Mouse (Mus musculus): ENCODE data around the gene Coil.

Coil gene

DNA sequence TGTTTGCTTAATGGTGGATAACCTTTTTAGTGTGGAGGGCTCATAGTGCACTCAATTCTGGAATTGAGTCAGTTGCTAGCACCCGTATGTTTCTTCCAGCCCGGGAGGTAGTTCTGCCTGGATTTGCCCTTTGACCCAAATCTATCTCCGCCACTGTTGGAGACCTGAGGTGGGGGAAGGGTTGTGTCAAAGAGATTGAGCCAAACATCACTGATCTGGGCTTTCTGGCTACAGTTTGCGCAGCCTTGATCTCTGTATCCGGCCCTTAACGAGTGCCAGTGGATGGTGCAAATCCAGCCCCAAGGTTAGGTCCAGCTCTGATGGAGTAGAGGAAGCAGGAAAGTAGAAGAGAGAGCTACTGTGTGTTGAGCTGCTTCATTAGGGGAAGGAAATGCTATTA lies 33.0 kb downstream of the Coil start:
- in situ Hi-C loops (cut with MboI, MseI): loop anchor here (10.0 kb wide), 2 partner anchors 302 to 1252 kb away; partner anchors contain the start of gene Nog (in 1 of the 2)

DNA sequence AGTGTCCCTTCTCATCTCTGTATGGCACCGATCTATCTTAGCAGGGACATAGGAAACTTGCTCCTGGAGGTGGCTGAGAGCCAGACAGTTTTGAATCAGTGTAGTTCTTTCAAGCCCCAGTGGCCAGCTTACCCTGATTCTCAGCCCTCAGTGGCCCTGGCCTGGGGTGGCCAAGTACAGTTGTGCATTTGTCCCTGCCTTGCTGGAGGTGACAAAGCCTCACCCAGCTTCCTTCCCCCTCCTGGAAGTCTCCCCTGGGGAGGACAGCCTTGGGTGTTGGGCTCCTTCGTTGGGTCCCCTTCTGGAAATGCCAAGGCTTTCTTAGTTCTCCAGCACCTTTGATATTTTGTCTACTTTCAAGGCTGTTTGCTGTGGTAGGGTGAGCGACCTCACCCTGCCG lies 33.7 kb downstream of the Coil start:
- in situ Hi-C loops (cut with MboI, MseI): loop anchor here (10.0 kb wide), 2 partner anchors 301 to 1251 kb away; partner anchors contain the start of gene Nog (in 1 of the 2)

DNA sequence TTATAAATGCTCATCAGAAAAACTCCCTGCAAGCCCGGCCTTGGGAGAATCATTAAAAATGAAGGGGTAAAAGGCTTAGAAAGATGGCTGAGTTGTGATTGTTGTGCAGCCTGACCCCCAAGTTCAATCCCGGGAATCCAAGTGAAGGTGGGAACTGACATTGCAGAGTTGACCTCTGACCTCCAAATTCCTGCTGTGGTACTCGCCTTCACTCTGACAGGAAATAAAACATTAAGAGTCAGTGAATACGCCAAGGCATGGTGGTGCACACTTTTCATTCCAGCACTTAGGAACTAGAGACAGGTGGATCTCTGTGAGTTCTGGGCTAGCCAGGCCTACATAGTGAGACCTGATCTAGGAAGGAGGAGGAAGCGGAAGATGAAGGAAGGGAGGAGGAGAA lies 35.4 kb downstream of the Coil start:
- in situ Hi-C loops (cut with MboI, MseI): loop anchor here (10.0 kb wide), 2 partner anchors 299 to 1249 kb away; partner anchors contain the start of gene Nog (in 1 of the 2)

DNA sequence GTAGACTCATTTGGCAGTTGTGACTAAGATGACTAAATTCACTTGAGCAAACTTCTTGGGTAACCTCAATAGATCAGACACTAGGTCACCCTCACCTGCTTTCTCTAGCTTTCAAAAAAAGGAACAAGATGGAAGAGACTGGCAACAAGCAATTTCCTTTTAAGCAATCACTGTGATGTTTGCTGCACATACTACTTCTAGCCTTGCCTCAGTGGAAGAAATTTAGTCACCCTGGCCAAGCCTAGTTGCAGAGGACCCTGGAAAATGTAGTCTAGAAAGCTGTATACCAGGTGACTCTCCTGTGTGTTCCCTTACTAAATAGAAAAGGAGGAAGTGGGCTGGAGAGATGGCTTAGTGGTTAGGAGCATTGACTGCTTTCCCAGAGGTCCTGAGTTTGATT lies 36.4 kb downstream of the Coil start:
- in situ Hi-C loops (cut with MboI, MseI): loop anchor here (10.0 kb wide), 2 partner anchors 298 to 1248 kb away; partner anchors contain the start of gene Nog (in 1 of the 2)

DNA sequence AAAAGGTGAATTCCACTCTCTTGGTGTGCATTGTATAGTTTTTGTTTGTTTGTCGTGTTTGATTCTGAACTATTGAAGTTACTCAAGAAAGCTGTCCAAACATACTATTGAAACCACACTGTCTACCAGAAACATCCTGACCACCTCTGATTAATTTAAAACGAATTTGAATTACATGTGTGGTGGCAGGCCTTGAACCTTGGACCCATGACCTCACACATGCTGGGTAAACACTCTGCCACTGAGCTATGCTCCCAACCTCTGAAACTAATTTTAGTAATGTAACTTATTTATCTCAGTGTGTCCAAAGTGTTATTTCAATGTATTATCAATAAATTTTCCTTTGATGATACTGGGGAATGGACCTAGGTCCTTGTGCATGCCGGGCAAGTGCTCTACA lies 37.5 kb downstream of the Coil start:
- in situ Hi-C loops (cut with MboI, MseI): loop anchor here (10.0 kb wide), 2 partner anchors 297 to 1247 kb away; partner anchors contain the start of gene Nog (in 1 of the 2)

DNA sequence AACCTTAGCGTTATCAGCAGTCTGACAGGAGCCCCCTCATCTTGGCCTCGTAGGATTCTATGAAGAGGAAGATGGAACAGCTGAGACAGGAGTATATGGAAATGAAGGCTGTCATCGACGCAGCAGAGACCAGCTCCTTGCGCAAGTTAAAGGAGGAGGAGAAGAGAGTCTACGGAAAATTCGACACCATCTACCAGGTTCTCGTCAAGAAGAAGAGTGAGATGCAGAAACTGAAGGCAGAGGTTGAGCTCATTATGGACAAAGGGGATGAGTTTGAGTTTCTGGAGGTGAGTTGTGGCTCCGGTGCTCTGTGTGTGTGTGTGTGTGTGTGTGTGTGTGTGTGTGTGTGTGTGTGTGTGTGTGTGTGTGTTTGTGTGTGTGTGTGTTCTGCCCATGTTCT lies 39.0 kb downstream of the Coil start:
- in situ Hi-C loops (cut with MboI, MseI): loop anchor here (10.0 kb wide), 2 partner anchors 296 to 1246 kb away; partner anchors contain the start of gene Nog (in 1 of the 2)

DNA sequence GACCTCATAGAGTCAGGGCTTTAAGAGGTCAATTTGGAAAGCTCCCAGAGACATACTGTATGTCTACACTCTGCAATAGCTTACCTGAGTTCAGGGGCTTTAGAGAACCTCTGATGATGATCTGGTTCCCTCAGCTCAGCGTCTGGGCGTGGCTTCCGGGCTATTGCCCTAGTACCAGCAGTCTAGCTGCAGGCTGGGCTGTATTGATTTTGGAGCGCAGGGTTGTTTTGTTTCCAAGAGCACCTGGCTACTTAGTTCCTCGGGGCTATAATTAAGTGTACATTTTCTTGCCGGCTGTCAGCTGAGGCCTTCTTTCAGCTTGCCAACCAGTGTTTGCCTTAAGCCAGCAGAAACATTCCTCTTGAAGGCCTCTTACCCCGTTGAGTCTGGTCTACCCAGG lies 39.4 kb downstream of the Coil start:
- in situ Hi-C loops (cut with MboI, MseI): loop anchor here (10.0 kb wide), 2 partner anchors 295 to 1245 kb away; partner anchors contain the start of gene Nog (in 1 of the 2)

DNA sequence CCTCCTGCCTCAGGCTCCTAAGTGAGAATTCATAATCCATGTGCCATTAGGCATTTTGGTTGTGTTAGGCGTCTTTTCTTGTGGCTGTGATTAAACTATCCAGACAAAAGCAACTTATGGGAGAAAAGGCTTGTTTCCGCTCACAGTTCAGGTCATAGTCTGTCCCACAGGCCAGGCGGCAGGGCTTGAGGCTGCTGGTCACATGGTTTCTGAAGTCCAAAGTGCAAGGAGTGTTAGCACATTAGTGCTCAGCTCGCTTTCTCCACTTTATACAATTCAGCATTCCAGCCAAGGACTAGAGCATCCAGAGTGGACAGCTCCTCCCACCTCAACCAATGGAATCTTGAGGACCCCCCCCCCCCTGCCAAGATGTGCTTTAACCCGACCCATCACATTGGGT lies 42.2 kb downstream of the Coil start:
- in situ Hi-C loops (cut with MboI, MseI): no loop called here

DNA sequence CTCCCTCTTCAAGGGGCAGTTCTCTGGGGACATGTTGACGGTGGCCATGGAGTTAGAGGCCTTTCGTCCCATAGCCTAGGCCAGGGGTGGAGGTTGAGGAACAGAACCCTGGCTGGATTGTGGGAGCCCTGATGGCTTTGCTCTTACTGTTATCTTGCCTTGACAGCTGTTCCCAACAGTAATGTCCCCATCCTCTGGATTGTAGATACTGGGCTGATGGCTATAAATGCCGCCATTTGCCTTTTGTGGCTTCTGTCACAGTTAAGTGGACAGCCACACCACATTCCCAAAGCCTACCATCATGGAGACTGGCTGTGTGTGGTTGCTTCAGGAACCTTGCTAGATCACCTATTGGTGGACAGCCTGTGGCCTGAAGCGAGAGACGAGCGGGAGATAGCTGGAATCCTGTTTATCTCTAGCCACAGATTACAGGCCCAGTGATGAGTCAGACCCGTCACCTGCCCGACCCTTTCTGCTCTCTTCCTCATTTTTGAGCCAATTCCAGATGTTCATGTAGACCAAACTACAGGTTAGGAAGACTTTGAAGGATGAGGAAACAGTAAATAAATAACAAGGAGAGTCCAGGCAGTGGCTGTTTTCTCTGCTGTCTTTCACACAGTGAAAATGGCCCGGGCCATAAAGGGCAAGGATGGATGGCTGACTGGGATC lies 47.6 kb downstream of the Coil start:
- in situ Hi-C loops (cut with MboI, MseI): no loop called here

DNA sequence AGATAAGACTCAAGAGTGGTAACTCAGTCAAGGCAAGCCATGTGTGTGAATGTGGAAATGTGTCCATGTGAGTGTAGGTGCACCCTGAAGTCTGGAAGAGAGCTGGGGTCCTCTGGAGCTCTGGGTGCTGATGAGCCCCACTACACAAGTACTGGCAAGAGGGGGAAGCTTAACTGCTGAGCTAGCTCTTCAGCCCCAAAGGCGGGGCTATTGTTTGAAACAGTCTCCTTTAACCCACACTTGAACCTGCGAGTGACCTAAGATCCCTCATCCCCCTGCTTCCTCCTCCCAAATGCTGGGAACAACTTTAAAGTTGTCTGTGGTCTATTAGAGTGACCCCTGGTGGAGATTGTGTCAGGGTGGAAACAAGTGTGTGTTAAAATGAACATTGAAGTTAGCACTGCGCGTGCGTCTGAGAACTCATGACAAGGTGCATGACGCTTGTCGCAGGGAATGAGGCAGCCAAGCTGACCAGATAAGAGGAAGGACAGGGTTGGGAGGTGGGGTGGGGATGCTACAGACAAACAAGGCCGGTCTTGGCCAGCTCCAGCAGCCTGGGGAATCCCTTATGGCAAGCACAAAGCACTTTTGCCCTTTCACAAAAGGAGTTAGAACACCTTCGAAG lies 50.7 kb downstream of the Coil start:
- in situ Hi-C loops (cut with MboI, MseI): no loop called here

DNA sequence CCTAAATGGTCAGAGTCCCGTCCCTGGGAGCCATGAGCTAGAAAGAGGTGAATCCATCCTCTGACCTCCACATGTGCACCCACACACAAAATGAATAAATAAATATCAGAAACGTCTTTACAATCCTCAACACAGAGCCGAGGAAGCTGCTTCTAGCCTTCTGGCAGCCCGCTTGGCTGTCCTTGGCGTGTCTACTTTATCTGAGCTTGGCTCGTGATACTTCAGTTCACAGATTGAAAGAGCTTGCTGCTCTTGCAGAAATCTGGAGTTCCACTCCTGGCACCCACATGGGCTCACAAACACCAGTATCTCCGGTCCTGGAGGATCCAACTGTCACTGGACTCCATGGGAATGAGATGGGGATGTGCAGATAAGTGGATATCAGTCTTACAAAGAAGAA lies 51.6 kb downstream of the Coil start:
- in situ Hi-C loops (cut with MboI, MseI): no loop called here

DNA sequence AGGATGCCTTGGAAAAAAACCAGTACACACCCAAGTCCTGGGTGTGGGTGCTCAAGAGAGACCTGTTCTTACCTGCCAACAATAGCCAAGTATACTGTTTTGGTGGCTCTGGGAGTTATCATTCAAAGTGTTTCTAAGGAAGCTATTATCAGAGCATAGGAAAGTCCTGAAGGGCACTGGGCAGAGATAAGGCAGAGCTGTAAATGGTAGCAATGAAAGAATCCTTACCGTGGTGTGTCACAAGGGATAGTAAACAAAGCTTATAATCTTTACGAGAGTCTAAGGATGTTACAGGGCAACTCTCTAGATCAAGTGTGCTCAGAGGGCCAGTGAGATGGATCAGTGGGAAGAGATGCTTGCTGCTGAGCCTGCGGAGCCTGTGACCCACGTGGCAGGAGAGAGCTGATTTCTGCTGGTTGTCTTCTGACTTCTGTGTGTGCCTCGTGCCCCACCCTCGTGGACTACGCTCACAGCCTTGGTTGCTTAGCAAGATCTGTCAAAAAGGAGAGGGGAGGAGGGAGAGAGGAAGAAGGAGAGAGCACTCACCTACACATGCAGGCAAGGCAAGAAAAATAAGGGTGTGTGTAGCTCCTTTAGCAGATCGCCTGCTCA lies 52.2 kb downstream of the Coil start:
- in situ Hi-C loops (cut with MboI, MseI): no loop called here

DNA sequence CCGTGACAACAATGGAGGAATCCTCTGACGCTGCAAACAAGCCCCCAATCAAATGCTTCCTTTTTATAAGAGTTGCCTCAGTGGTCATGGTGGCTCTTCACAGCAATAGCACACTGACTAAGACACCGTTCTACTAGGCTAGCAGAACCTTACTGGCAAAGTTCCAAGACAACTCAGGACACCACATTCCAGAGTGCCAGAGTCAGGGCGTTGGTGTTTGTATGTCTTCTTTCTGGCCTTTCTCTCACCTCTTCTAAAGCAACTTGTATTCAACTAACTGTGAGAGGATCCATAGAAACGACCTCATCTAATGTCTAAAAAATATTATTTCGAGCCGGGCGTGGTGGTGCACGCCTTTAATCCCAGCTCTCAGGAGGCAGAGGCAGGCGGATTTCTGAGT lies 53.4 kb downstream of the Coil start:
- in situ Hi-C loops (cut with MboI, MseI): no loop called here

DNA sequence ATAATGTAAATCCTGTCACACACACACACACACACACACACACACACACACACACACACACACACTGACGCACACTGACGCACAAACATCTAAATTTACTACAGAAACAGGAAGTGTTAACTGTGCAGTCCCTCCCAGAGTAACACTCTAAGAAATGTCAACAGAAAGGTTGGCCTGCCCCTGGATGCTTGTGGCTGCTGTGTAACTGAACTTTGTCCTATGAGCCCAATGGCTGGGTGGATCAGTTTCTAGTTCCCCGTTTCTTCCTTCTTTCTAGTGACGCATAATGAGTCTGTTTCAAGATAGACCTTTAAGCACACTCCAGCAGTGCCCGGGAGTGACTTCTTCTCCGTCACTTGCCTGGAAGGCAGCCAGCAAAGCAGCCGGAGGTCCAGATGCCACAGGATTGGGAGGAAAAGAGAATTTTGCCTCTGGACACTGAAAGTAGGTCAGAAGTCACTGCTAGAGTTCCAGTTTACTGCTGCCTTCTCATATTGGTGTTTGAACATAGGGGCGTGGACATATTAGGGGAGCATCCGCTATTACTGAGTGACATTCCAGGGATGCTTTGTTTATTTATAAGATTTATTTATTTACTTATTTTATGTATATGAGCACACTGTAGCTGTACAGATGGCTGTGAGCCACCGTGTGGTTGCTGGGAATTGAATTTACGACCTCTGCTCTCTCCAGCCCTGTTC lies 54.3 kb downstream of the Coil start:
- in situ Hi-C loops (cut with MboI, MseI): no loop called here

DNA sequence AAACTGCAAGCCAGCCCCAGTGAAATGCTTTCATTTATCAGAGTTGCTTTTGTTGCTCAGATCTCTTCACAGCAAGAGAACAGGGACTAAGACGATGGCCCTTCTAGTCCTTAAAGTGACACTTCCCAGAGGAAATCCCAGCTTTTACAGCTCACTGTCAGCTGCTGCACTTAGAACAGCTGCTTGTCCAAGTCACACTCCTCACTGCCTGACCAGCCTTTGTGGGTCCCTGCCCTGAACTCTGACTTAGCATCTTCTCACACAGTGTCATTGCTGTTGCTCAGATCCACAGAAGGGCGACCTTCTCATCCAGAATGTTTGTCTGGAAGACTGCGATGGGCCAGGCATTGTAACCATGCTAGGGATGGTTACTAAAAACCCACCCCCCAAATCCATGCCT lies 55.6 kb downstream of the Coil start:
- in situ Hi-C loops (cut with MboI, MseI): no loop called here

DNA sequence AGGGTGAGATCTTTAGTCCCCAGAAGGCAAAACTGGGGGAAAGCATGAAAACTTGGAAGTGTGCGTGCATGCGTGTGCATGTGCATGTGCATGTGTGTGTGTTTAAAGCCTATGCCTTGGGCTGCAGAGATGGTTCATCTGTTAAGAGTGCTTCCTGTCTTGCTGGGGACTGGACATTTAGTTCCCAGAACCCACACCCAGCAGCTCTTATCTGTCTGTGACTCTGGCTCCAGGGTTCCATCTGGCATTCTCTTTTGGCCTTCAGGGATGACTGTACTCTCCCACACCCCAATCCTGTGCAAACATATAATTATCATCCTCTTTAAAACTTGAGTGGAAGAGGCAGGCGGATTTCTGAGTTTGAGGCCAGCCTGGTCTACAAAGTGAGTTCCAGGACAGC lies 56.1 kb downstream of the Coil start:
- in situ Hi-C loops (cut with MboI, MseI): no loop called here

DNA sequence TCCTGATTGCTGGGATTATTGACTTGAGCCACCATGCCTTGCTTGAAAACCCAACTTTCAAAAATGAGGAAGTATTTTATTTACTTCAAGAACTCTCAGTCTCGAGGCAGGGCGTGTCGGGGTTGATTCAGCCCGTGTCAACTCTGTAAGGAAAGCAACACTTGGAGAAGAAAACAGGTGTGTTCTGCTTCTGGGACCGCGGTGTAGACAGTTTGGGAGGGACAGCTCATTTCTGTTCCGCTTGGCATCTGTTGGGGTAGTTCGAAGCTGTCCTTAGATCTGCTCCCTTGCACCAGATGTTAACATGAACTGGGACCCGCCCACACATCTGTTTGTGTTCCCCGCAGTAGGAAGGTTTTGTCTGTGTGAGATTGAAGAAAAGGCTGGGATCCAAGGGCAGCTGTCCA lies 57.9 kb downstream of the Coil start:
- in situ Hi-C loops (cut with MboI, MseI): no loop called here

DNA sequence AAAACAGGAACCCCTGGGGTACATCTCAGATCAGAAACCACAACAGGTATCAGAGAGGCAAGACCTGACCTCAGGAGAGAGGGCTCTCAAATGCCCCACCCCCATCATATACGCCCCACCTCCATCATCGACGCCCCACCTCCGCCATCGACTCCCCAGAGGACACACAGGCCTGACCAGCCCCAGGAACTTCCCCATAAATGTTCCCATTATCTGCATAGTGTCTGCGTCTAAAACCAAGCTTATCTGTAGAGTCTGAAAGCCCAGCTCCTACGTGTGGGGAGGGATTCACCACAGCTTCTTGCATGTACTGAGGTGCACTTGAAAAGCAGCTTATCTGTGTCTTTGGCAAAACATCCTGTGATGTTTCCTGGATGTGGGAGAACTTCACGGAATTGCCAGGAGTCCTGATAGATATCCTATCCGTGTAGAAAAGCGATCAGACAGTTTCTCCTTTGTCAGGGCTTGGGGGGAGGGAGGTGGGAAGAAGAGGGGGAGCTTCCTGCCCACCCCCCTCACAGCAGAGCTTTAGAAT lies 58.9 kb downstream of the Coil start:
- in situ Hi-C loops (cut with MboI, MseI): no loop called here

DNA sequence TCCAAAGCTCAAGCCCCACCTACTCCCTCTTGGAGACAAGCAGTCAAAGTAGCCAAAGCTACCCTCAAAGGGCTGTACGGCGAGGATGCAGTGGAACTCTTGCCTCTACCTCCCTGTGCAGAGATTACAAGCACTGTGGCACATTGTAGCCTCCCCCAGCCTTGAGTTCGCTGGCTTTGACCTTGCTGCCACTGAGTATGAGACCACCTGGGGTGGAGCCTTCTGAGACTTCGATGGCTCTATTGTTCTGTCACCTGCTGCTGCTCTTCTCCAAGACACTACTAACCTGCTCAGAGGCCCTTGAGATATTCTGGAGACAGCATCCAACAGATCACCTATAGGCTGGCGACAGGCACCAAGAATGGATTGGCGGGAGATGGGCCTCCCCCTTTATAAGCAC lies 60.5 kb downstream of the Coil start:
- in situ Hi-C loops (cut with MboI, MseI): no loop called here

DNA sequence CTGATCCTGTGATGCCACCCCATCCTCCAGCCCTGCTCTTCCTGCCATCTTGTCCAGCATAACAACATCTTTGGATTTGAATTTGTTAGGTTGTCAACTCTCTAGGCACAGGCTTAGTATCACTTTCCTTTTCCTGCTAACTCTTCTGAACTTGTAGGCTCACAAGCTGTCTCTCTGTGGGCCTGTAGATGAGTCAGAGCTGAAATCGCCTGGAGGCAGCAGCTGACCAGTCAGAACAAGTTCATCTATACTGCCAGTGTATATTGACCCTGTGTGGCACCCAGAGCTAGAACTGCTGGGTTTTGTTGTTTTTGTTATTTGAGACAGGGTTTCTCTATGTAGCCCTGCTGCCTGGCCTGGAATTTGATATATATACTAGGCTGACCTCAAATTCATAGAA lies 61.1 kb downstream of the Coil start:
- in situ Hi-C loops (cut with MboI, MseI): no loop called here

DNA sequence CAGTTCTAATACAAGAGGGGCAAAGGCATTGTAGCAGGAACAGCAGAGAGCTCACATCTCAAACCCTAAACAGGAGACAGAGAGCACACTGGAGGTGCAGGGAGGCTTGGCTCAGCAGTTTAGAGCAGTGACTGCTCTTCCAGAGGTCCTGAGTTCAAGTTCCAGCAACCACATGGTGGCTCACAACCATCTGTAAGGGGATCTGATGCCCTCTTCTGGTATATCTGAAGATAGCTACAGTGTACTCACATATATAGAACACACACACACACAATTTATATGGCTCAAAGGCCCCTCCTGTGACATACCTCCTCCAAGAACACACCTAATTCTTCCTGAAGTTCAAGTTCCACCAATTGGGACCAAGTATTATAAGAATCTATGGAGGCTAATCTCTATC lies 64.5 kb downstream of the Coil start:
- in situ Hi-C loops (cut with MboI, MseI): no loop called here

DNA sequence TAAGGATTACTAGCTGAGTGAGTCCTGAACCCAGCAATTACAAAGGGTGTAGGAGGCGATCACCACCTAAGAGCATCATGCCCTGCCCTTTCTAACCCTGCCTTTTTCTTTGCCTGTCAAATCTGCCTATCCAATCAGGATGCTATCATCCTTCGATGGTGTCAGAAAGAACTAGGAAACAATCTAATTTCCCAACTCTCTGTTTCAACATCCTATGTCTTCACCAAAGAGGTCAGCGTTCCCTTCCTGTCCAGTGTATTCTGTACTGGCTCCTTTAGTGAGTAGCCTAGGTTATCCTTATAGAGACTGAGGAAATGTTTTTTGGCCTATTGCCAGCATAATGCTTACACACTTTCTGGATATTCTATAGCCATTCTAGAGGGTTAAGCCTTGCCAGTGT lies 65.5 kb downstream of the Coil start:
- in situ Hi-C loops (cut with MboI, MseI): loop anchor here (5.0 kb wide), 2 partner anchors 38 to 43 kb away; partner anchors contain the start of gene Trim25 (in 1 of the 2)
